Mouse (Mus musculus): Measurements from ENCODE around the gene Col17a1. TPM values are rescaled to one million over a fixed set of nuclear protein-coding genes. Genes with fewer than 3 reads are reported as not detected.

Col17a1 gene
- 1 to 10 TPM in 1 of 2 experiments, under 1 TPM in 1; 0.65 to 1.3 TPM for total RNA-seq (2021)
- long read RNA-seq, experiment 1, partial matches to known transcripts = 4 of 4 reads
- long read RNA-seq, experiment 1, other reads (novel, unspliced or antisense) = 0 of 4 reads
- long read RNA-seq, experiment 2 = 0 reads

DNA sequence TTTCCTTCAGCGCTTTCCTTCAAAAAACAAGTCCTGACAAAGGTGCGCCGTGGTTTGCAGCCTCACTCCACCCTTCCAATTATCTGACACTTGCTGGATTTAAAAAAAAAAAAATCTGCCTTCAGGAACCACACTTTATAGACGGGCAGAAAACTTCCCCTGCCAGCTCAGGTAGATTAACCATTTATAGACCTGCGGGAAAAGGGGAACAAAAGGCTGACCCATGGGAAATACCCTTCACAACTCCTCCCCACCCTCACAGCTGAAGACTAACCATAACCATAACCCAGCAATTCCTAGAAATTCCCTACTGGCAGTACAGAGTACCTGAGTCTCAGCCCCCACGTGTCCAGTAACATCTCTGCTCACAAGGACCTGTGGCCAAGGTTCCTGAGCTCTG, at the start of gene Col17a1:
TSS of gene Col17a1 (minus strand) at position 101 of the 400 bp plus-strand sequence.
- no peak for DNase-seq

GRCm38 (mm10) chr19:47731931-47732330, 40.0 kb upstream of the Col17a1 start:
- DNase-seq = peak; percentile 78

GRCm38 (mm10) chr19:47731071-47731881, 39.4 kb upstream of the Col17a1 start, which contains the start of gene Sfr1:
Gene Sfr1, plus strand, starts transcription at chr19:47731682.
- peak; percentile 100 for DNase-seq

GRCm38 (mm10) chr19:47730691-47731070, 38.8 kb upstream of the Col17a1 start:
- peak; percentile 65 for DNase-seq

DNA sequence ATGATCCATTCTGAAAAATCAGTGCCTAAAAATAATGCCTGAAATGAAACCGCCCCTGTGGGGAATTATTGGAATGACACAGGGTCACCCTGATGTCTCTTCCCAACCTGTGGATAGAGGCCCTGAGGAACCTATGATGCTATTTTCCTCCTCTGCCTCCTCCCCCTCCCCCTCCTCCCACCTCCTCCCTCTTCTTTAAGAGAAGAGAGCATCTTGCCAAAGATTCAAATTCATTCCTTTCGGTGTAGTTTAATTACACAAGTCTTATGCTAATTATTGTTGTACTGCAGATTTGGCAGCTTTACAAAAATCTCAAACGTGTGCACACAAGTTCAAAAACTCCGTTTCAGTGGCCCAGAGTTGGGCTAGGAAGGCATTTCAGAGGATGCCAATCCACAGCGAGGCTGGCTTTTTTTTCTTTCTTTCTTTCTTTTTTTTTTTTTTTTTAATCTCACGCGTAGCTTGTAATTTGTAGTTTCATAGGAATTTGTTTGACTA, 33.8 kb upstream of the Col17a1 start:
- no peak for DNase-seq

DNA sequence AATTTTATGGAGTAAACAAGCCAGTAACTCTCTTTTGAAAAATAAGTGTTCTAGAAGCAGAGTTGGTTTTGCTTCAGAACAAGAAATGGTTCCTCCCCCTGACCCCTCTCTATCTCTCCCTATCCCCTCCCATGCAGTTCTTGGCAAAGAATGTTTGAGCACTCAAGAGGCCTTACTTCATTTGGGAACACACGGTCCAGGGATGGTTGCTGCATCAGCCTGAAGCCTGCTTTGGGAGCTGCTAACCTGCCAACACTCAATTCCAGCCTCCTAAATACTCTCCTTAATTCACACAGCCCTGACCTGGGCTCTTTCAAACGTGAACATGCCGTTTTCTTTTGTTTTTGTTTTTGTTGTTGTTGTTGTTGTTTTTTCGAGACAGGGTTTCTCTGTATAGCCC, 33.0 kb upstream of the Col17a1 start:
- DNase-seq = no peak

DNA sequence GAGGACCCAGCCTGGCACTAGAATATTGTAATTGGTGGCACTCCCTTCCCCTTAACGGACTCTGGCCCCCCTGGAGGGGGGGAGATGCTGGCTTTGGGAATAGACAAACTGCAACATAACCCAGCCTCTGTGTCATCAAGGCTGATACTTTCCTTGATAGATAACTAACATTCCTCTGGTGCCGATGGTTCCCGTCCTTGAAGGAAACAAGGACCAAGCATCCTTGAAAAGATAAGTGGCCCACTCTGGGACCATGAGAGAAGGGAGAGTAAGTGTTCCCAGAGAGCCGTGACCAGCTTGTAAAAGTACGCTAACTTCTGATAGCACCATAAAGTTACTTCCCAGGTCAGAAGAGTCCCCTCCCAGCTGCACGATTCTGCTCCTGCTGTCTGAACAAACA, 30.6 kb upstream of the Col17a1 start:
- DNase-seq = no peak

DNA sequence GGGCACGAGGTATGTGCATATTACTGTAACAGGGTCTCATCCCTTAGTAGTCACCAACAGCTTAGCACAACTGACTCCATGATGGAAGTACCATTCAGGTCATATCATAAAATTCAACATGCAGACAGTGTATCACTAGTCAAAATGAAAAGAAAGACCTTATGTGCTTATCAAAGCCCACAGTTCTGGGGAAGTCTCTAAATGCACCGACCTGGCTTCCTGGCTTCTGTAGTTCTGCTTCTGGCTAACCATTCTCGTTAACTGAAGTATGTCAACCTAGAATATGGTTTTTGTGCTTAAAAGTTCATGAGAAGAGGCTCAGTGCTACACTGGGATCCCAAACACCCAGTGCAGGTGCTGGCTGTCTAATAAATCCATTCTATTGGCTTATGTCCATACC, 27.3 kb upstream of the Col17a1 start:
- no peak for DNase-seq

GRCm38 (mm10) chr19:47716144-47716543, 24.2 kb upstream of the Col17a1 start:
- DNase-seq = no peak

DNA sequence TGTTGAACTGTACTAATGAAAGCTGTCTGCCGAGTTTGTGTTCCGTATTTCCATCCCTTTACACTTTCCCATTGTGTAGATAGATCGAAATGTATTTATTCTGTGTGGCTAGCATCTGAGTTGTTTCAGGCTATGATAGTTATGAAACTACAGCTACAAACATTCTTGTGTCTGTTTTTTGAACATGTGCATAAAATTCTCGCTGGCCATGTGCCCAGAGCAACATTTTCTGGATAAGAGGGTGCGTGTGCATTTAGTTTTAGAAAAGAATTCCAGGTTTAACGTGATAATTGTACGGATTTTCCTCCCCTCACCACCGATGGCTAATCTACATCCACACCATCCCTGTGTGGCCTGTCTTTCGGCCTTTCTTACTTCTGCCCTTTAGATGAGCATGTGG, 21.6 kb upstream of the Col17a1 start:
- DNase-seq = no peak

GRCm38 (mm10) chr19:47710376-47710775, 18.5 kb upstream of the Col17a1 start:
- no peak for DNase-seq

DNA sequence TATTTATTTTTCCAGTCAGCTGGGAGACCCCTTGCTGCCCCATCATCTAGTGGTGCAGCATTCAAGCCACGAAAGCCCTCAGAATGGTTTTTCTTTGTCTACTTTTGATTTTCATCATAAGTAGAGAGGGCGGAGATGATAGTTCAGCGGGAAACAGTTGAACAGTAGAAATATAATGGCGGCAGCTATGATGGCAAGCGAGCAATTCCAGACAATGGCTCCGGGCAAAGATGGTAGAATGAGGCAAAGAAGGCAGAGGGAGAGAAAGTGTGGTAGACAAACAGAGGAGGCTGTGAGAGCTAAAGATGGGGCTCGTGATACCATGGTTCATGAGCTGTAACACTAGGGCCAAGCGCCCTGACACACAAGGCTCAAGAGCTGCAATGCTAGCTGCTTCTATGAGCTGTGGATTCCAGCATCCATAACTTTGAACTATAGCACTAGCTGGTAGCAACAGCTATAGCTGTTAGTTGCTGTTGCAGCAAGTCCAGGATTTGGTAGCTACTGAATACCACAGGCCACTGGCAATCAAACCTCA, 13.9 kb upstream of the Col17a1 start:
- no peak for DNase-seq

- DNase-seq = no peak
Measured at GRCm38 (mm10) chr19:47705080-47705771, 13.3 kb upstream of the Col17a1 start.

DNA sequence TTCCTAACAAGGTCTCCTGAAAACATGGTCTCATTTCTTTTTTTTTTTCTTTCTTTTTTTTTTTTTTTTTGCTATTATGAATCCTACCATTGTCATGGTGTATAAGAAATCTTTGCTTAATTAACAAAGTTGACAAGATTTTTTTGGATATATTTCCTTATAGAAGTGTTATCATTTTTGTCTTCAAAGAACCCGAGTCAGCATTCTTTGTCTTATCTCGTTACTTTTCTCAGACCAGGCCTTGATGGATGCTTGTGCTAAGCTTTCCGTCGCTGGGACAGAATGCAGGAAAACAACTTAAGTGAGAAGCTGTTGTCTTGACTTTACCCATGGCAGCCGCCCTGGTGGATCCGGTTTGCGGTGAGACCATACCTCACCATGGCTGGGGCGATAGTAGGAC, 8.6 kb upstream of the Col17a1 start:
- DNase-seq = no peak

DNA sequence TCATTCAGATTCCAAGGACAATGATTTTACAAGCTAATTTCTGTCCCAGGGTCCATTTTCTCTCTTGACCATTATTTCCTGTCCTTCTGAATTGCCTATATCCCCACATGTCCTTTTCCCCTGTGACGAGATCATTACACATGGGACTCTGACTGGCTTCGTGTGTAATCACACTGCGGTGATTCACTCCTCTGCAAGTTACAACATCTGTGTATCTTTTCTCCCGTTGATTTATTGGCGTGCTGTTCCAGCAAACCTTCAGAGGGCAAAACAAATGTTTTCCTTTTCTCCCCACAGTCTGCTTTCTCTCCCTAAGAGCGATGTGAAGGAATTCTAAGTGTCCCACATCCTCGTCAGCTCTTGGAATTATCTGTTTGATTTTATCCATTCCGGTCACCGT, 7.8 kb upstream of the Col17a1 start:
- DNase-seq = no peak

- DNase-seq = no peak
Measured at GRCm38 (mm10) chr19:47698266-47698665, 6.4 kb upstream of the Col17a1 start.

GRCm38 (mm10) chr19:47697067-47697466, 5.2 kb upstream of the Col17a1 start:
- DNase-seq = no peak

- DNase-seq = no peak
Measured at GRCm38 (mm10) chr19:47696411-47696810, 4.5 kb upstream of the Col17a1 start.

- no peak for DNase-seq
Measured at GRCm38 (mm10) chr19:47695725-47696124, 3.8 kb upstream of the Col17a1 start.

DNA sequence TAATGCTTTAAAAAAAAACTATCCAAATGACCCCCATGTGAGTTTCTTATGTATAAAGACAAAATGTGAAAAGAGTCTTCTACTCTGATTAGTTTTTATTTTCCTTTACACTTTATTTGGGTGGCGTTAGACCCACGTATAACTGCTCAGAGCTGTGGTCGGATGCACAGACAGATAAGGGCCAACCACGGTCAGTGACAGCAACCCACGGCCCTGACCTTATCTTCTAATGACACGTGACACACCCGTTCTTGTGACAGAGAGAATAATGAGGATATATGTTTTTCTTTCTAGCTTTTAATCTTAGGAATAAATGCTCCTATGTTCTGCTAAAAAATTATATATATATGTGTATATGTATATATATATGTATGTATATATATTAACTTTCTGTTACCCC, 2.3 kb downstream of the Col17a1 start:
- no peak for DNase-seq

GRCm38 (mm10) chr19:47678675-47679074, 13.2 kb downstream of the Col17a1 start:
- DNase-seq = no peak

DNA sequence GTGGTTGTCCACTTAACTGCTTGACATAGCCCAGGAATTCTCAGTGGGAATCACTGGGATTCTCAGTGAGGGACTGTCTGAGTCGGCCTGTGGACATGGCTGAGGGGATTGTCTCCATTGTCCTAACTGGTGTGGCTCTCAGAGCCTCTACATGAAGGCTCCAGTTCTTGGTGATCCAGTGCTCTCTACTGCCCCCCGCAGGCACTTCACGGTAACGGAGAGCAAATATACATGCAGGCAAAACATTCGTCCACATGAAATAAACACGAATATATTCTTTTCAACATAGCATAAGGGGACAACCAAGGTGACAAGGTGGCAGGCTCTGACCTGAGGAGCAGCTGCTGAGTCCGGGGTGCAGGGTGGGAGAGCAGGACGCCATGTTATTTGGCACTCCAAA, 17.5 kb downstream of the Col17a1 start:
- peak; percentile 47 for DNase-seq

DNA sequence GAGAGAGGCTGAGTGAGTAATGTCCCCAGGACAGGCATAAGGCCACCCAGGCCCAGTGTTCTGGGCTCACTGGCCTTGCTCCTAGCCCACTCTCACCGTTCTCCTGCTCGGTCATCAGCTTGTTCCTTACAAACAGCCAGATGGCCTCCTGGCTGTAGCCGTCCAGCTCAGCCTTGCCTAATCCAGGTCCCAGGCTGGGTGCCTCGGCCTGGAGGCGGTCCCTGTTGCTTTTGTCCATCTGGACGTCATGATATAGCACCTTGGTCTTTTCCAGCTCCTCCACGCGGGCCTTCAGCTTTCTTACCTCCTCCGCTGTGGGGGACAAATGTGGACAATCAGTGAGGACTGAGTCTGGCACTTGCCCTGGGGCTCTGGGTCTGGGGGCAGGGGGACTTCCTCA, 23.5 kb downstream of the Col17a1 start:
- DNase-seq = no peak
